Mouse (Mus musculus) left cerebral cortex, adult 18-20 months (tissue): ENCODE results near the gene Wsb2. TPM values are rescaled to one million over a fixed set of nuclear protein-coding genes. Genes with fewer than 3 reads are reported as not detected.

Source experiments
- total RNA-seq, 2 experiments: library from RNA; stranded (reverse); gene quantifications; 2 replicates each; pipeline ENCODE4 v1.2.3; 2021

Gene Wsb2
- total RNA-seq, 2 experiments from 2014 or later: 305 to 313 TPM

Other genes with a start within 250 kb of the Wsb2 start
- 100 to 1,000 TPM; 141 to 142 TPM for gene Suds3, start 241.2 kb upstream of the Wsb2 start, total RNA-seq
- 10 to 100 TPM; 53.8 to 54.3 TPM for gene Taok3, start 237.2 kb upstream of the Wsb2 start, total RNA-seq
- gene Pebp1, start 69.7 kb upstream of the Wsb2 start, total RNA-seq: 100 to 1,000 TPM; 712 to 741 TPM
- gene Vsig10, start 38.2 kb upstream of the Wsb2 start, total RNA-seq: 1 to 10 TPM; 1.8 to 2.2 TPM
- gene Rfc5, start 31.7 kb downstream of the Wsb2 start, total RNA-seq: 10 to 100 TPM; 13.0 to 18.8 TPM
- gene Ksr2, start 56.7 kb downstream of the Wsb2 start, total RNA-seq: 10 to 100 TPM; 33.2 to 35.2 TPM